Mouse (Mus musculus) embryonic facial prominence, embryonic 13.5 days (tissue): ENCODE measurements at regions not wholly inside any gene's neighbourhood (a gene's known extent, or its start where the extent isn't known, plus 50 kb on each side); places are given as distances from the start of the nearest gene placed in this dataset.
"Not testable (repeated sequence)": the region's sequence is repeated elsewhere in the genome, so short reads cannot be mapped to it uniquely, and the experiment has no call there.

ENCODE experiments used
- ATAC-seq: fragments of 200-750 bp; cut with Nextera tagmentation; 2 replicates; pipeline ENCODE4 v1.8.0; 2017; ENCODE audit warnings: low read depth; ENCODE audit not compliant: insufficient number of reproducible peaks, insufficient read depth, low FRiP score, low TSS enrichment
- H3K27ac ChIP-seq: fragments of 300-500 bp; sonication (generic); 2 replicates; pipeline ENCODE4 v1.5.1; 2015; ENCODE audit warnings: moderate library complexity, mild to moderate bottlenecking, inconsistent platforms
- H3K27me3 ChIP-seq: fragments of 300-500 bp; sonication (generic); 2 replicates; pipeline ENCODE4 v1.6.1; 2015; ENCODE audit warnings: mild to moderate bottlenecking, inconsistent platforms
- H3K36me3 ChIP-seq: fragments of 300-500 bp; sonication (generic); 2 replicates; pipeline ENCODE4 v1.6.1; 2015; ENCODE audit warnings: mild to moderate bottlenecking, inconsistent platforms
- H3K4me1 ChIP-seq: fragments of 300-500 bp; sonication (generic); 2 replicates; pipeline ENCODE4 v1.6.1; 2015; ENCODE audit warnings: inconsistent platforms
- H3K4me2 ChIP-seq: fragments of 300-500 bp; sonication (generic); 2 replicates; pipeline ENCODE4 v1.6.1; 2015; ENCODE audit warnings: moderate library complexity, mild to moderate bottlenecking, inconsistent platforms
- H3K4me3 ChIP-seq: fragments of 300-500 bp; sonication (generic); 2 replicates; pipeline ENCODE4 v1.5.1; 2015; ENCODE audit warnings: mild to moderate bottlenecking, inconsistent platforms
- H3K9ac ChIP-seq: fragments of 300-500 bp; sonication (generic); 2 replicates; pipeline ENCODE4 v1.6.1; 2015; ENCODE audit warnings: mild to moderate bottlenecking, inconsistent platforms
- H3K9me3 ChIP-seq: fragments of 300-500 bp; sonication (generic); 2 replicates; pipeline ENCODE4 v1.6.1; 2016; ENCODE audit warnings: inconsistent platforms
- WGBS: fragments of 180-500 bp; shearing (Covaris S2); methylation state at CpG from one replicate; pipeline ENCODE4 v1.1.7; 2015; ENCODE audit warnings: mixed read lengths; 5-methylcytosine and 5-hydroxymethylcytosine counted together

DNA sequence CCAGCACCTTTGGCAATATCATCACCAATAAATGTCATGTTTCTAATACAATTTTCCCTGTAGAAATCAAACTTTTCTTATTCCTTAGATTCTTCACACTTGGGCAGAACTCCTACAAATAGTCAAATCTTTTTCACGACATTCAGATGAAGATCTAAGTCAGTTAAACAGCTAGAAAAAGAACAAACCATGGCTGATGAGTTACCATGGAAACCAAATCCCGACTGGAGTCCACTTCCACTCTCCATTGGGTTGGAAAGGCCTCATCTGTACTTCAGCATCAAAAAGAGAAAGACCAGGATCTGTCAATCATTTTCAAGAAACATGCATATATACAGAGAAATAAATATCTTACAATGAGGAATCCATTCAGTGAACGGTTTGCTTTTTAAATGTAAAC is 307.0 kb upstream of the Lrrn1 start:
- Histone ChIP-seq H3K9me3 (no peaks in the 10 kb centered on the region), H3K9ac (no peak overlapping the region), H3K27me3 (no peaks in the 10 kb centered on the region), H3K4me2 (no peak overlapping the region), H3K4me3 (no peak overlapping the region), H3K4me1 (no peaks in the 10 kb centered on the region), H3K36me3 (no peaks in the 10 kb centered on the region), H3K27ac (no peak overlapping the region)
- no peak for ATAC-seq
- WGBS = 69% methylated on average over 3 of the region's 3 CpGs

DNA sequence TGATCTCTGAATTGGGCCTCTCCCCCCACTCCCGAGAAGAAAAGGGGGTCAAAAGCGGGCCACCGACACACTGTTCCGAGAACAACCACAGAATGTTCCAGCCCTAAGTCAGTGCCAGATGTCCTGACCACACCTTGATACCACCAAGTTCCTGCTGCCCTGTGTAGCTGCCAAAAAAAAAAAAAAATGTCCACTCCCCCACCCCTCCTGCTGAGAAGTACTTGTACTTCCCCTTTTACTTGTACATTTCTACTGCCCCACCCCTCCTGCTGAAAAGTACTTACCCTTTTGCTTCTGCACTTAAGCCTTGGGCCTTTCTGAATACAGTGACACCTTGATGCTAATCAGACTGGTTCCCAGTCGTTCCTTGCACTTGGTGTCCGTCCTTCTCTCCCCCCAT is 299.7 kb upstream of the Lrrn1 start:
- H3K27ac ChIP-seq, H3K36me3 ChIP-seq, ATAC-seq, H3K9me3 ChIP-seq, H3K9ac ChIP-seq, H3K4me3 ChIP-seq, H3K4me1 ChIP-seq, H3K27me3 ChIP-seq, H3K4me2 ChIP-seq: not testable (repeated sequence)
- 81% methylated on average over 6 of the region's 6 CpGs for WGBS

DNA sequence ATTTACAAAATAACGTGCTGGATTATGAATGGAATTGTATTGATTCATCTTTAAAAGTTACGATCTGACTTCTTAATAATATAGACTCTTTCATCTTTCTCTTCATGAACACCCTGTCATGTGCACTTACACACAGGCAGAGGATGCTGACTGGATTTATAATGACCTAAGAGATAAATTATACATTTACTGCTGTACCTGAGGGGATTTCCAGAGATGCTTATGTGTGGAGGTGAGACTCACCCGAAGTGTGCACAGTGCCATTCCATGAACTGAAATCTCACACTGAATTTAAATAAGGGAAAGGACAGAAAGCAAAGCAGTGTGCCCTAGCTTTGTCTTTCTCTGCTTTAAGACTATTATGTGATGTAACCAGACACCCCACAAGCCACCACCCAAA is 291.9 kb upstream of the Lrrn1 start:
- WGBS = 81% methylated on average over 3 of the region's 3 CpGs

DNA sequence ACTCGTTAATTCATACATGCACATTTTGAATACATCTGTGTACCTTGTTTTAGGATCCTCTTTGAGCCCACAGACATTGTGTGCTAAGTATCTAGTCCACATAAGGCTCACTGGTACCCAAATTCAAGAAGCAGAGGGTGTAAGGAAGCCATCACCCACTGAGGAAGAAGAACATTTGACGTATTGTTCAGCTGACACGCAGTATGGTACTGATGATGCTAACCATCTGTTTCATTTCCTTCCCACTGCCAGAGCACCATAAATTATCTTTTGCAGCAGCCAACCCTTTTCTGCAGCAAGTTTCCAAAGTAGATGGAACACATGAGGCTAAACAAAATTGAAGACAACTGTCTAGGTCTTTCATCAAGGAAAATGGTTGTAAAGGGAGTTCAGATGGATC is 285.6 kb upstream of the Lrrn1 start:
- Histone ChIP-seq H3K4me2 (no peak overlapping the region), H3K9ac (no peak overlapping the region), H3K27me3 (no peaks in the 10 kb centered on the region), H3K36me3 (no peaks in the 10 kb centered on the region), H3K9me3 (no peaks in the 10 kb centered on the region), H3K27ac (no peak overlapping the region), H3K4me1 (no peaks in the 10 kb centered on the region), H3K4me3 (no peak overlapping the region)
- no peak for ATAC-seq
- 63% methylated on average over 3 of the region's 3 CpGs for WGBS

More for the DNA sequence above, 291.9 kb upstream of the Lrrn1 start:
- H3K36me3 ChIP-seq = no peaks in the 10 kb centered on the region
- H3K4me3 ChIP-seq = no peak overlapping the region
- H3K4me2 ChIP-seq = no peak overlapping the region
- H3K9me3 ChIP-seq = no peaks in the 10 kb centered on the region
- H3K4me1 ChIP-seq = no peaks in the 10 kb centered on the region
- no peak overlapping the region for H3K9ac ChIP-seq
- no peak for ATAC-seq
- no peak overlapping the region for H3K27ac ChIP-seq
- H3K27me3 ChIP-seq = no peaks in the 10 kb centered on the region

DNA sequence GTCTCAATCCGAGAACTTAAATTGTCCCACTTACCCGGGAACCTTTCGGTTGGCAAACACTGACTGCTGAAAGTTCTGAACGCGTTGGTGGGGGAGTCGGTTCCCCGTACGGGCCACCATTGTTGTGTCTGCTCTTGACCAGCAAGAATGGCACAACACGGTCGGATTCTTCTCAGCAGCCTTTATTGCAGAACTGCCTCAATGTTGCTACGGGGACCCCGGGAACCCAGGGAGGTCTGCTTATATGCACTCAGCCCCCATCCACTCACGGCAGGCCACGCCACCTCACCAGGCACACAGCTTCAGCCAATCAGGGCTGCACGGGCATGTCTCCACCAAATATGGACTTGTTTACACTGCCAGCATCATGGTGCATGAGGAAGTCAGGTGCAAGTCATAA is 249.2 kb upstream of the Lrrn1 start:
- no peak overlapping the region for H3K9ac ChIP-seq
- no peaks in the 10 kb centered on the region; the same call in 1 of the 2 replicates for H3K9me3 ChIP-seq
- no peak overlapping the region for H3K4me3 ChIP-seq
- no peaks in the 10 kb centered on the region for H3K36me3 ChIP-seq
- H3K27ac ChIP-seq = no peak overlapping the region
- no peak overlapping the region for H3K4me2 ChIP-seq
- H3K27me3 ChIP-seq = no peaks in the 10 kb centered on the region
- WGBS = 92% methylated on average over 15 of the region's 15 CpGs
- H3K4me1 ChIP-seq = no peaks in the 10 kb centered on the region
- no peak for ATAC-seq

DNA sequence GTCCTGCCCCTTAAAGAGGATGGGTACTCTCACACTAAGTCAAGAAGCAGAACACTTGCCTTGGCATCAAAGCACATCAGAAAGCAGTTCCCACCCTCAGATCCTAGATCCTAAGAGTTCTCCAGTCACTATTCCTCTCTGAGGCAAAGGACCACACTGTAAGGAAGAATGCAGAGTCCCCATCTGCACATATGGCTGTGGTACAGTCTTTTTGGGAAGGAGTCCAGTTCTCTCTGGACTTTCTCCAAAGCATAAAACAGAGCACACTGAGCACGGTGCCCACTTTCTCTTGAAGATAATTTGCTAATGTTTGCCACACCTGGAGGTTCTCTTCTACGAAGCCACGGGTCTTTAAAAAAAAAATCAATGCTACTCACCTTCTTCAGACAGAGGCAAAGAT is 238.7 kb upstream of the Lrrn1 start:
- Histone ChIP-seq H3K4me3 (no peak overlapping the region), H3K9me3 (no peaks in the 10 kb centered on the region), H3K4me2 (no peak overlapping the region), H3K9ac (no peak overlapping the region), H3K4me1 (no peaks in the 10 kb centered on the region), H3K27me3 (no peaks in the 10 kb centered on the region), H3K36me3 (no peaks in the 10 kb centered on the region), H3K27ac (no peak overlapping the region)
- ATAC-seq = no peak
- WGBS = 80% methylated on average over 3 of the region's 3 CpGs

DNA sequence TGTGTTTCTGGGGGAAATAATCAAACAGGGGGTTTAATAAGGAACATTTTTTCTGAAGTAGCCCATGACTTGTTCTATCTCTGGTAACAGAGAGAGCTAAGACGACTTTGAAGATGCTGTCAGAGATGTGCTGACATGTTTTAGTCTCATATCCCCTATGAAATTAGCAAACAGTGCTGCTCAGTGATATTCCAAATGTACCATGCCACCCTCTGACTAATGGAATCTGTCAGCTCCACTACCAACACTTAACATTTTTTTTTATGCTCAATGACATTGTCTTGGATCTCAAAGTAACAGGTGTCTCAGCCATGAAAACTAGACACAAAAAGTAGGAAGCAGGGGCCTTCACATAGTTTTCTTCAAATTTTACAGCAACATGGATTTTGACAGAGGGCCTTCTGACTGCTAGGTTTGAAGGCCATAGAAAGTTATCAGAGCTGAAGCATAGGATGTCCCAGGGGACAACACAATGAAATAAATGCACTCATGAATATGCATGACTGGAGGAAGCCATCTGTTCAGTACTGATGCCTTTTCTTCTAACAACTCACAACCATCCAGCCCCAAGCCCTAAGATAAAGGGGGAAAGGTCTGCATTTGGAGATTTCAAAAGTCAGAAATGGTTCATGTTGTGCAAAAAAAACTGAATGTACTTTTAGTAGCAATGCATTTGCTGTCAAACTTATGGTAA is 225.7 kb upstream of the Lrrn1 start:
- no peak overlapping the region for H3K27ac ChIP-seq
- 77% methylated on average over 1 of the region's 1 CpGs for WGBS
- no peak for ATAC-seq

DNA sequence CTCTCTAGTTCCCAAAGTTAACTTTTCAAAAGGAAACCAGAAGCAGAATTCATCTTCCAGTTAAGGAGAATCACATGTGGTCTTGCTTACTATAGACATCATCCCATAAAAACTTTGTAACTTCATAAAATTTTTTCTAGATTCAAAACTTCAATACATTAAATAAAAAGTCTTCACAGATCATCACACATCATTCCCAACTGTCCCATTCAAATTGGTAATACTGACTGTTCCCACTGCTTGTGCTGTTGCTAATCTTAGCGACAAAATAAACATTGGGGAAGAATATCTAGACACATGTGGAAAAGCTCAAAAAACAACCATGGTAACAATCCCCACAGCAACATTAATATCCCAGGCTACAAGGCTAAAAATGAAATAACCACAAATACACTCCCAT is 210.0 kb upstream of the Lrrn1 start:
- H3K27me3 ChIP-seq = no peaks in the 10 kb centered on the region
- no peak overlapping the region for H3K9ac ChIP-seq
- no peak overlapping the region for H3K4me2 ChIP-seq
- no peak for ATAC-seq
- no peak overlapping the region for H3K4me3 ChIP-seq
- 84% methylated on average over 1 of the region's 1 CpGs for WGBS
- no peaks in the 10 kb centered on the region for H3K4me1 ChIP-seq
- no peaks in the 10 kb centered on the region for H3K36me3 ChIP-seq
- no peaks in the 10 kb centered on the region for H3K9me3 ChIP-seq
- H3K27ac ChIP-seq = no peak overlapping the region

More for the DNA sequence above, 225.7 kb upstream of the Lrrn1 start:
- no peaks in the 10 kb centered on the region for H3K9me3 ChIP-seq
- H3K4me2 ChIP-seq = no peak overlapping the region
- H3K4me1 ChIP-seq = no peaks in the 10 kb centered on the region
- H3K36me3 ChIP-seq = no peaks in the 10 kb centered on the region
- no peak overlapping the region for H3K9ac ChIP-seq
- no peak overlapping the region for H3K4me3 ChIP-seq
- H3K27me3 ChIP-seq = no peaks in the 10 kb centered on the region

DNA sequence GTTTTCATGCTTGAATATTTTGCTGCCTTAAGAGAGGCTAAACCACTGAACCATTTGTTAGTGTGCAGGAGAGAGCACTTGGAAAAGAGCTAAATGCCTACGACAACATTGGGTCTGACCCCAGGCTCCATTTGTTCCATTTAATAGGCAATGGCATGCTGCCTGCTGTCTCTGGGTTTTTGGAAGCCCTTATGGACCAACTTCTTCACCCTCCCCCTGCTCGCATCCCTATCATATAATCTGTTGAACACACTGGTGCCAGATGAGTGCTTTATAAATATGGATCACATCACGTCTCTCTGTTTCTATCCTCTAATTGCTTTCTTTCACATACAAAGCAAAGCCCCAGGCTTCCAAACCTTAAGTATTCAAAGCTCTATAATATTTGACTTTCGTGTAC is 179.1 kb upstream of the Lrrn1 start:
- no peak for ATAC-seq
- Histone ChIP-seq H3K9me3 (no peaks in the 10 kb centered on the region), H3K9ac (no peak overlapping the region), H3K27ac (no peak overlapping the region), H3K27me3 (no peaks in the 10 kb centered on the region), H3K36me3 (no peaks in the 10 kb centered on the region), H3K4me2 (no peak overlapping the region), H3K4me1 (no peaks in the 10 kb centered on the region), H3K4me3 (no peak overlapping the region)
- WGBS = 58% methylated on average over 4 of the region's 4 CpGs

DNA sequence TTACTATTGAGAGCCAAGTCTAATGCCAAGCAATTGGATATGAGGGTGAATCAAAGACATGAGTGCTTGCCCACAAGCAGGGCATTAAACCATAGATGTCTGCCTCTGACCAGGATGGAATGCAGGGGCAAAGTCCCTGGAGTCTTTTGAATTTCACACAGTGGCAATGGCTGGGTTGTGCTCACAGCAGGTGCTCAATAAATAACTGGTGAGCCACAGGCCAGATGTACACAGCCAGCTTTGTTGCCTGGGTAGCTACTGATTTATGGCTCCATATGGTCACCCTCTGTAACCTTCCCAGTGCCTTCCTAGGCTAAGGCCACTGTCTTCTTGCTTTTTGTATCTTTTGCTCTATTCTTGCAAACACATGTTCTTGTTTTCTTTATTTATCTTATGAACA is 154.3 kb upstream of the Lrrn1 start:
- H3K36me3 ChIP-seq = no peaks in the 10 kb centered on the region
- no peaks in the 10 kb centered on the region for H3K4me1 ChIP-seq
- H3K4me2 ChIP-seq = no peak overlapping the region
- H3K9ac ChIP-seq = no peak overlapping the region
- H3K27ac ChIP-seq = no peak overlapping the region
- no peak for ATAC-seq
- H3K4me3 ChIP-seq = no peak overlapping the region
- H3K9me3 ChIP-seq = no peaks in the 10 kb centered on the region
- no peaks in the 10 kb centered on the region for H3K27me3 ChIP-seq

DNA sequence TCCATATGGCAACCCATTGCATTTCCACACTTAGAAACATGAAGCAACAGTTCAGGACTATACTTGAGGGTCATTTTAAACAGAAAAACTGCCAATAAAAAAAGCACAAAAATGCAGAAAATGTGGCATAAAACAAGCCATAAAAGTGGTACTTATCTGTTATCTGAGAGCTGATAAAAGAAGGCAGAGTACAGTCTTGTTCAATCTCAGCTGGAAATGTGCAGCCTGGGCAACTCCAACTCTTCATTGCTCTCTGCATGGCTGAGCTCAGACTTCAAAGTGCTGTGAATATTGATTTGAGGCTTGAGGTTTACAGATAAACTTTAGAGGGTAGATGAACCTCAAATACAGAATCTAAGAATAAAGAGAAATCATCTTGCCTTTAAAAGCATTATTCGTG is 151.1 kb upstream of the Lrrn1 start:
- Histone ChIP-seq H3K36me3 (no peaks in the 10 kb centered on the region), H3K9ac (no peak overlapping the region), H3K4me1 (no peaks in the 10 kb centered on the region), H3K9me3 (no peaks in the 10 kb centered on the region), H3K4me3 (no peak overlapping the region), H3K27me3 (no peaks in the 10 kb centered on the region), H3K27ac (no peak overlapping the region), H3K4me2 (no peak overlapping the region)
- ATAC-seq = no peak
- WGBS = 86% methylated on average over 1 of the region's 1 CpGs

DNA sequence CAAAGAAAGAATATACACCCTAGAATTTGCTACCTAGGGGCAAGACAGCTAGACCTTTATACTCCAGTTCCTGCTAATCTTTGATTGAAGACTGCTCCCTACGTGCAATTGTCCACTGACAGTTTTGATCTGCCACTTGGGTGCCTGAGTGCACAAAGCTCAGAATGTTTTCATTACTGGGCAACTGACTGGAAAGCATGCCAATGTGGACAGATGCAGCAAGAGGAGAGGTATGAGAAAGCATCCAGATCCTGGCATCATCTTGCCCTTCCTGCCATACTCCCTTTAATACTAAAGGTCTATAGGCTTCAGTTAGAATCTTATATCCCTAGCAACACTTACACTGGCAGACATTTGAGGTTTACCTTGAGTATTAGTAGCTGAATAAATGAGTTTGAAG is 148.9 kb upstream of the Lrrn1 start:
- H3K27me3 ChIP-seq = no peaks in the 10 kb centered on the region
- no peak overlapping the region for H3K4me2 ChIP-seq
- H3K36me3 ChIP-seq = no peaks in the 10 kb centered on the region
- H3K9me3 ChIP-seq = no peaks in the 10 kb centered on the region
- no peak overlapping the region for H3K9ac ChIP-seq
- no peak overlapping the region for H3K27ac ChIP-seq
- no peak overlapping the region for H3K4me3 ChIP-seq
- H3K4me1 ChIP-seq = no peaks in the 10 kb centered on the region
- ATAC-seq = no peak
- 73% methylated on average over 1 of the region's 1 CpGs for WGBS
